ENCODE assay signal across 8 mouse cellular contexts in the genomic region with DNA sequence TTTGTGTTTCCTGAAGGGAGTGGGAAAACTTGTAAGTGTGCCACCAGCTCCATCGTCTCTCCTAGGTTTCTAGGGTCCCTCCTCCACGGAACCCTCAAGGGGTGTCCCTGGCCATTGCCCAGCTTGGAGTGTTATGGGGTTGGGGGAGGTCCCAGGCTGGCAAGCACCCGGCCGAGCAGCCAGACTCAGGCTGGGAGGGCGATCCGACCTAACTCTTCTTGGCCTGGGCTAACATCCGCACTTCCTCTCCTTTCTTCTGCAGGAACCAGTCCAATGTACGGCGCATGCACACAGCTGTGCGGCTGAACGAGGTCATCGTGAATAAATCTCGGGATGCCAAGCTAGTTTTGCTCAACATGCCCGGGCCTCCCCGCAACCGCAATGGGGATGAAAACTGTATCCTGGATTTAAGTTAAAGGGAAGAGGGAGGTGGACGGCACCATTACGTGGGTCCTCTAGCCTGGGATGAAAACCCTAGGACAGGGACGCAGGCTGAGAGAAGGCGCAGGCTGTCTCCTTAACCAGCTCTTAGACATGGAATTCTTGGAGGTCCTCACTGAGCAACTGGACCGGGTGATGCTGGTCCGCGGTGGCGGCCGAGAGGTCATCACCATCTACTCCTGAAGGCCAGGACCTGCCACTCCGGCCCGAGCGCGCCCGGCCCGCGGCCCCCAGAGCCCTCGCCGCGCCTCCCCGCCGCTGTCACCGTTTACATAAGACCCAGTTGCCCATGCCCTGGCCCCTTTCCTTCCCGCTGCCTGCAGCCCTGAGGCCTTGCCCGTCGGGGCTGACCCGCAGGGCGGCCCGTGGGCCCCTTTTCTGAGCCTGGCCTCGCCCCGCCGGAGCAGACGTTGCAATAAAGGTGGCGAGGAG. TPM values are rescaled to one million over a fixed set of nuclear protein-coding genes. Genes with fewer than 3 reads are reported as not detected.
DNase-seq lines count a peak whose midpoint lies in the region; ATAC-seq lines count a peak whose summit lies in the region.

No protein-coding gene starts in this region.

- H3K36me3 ChIP-seq in heart, embryonic 16.5 days (ENCODE audit: control insufficient read depth, insufficient read depth) = peaks cover 15% of the 10 kb centered on the region
- peaks cover 9% of the 10 kb centered on the region for H3K36me3 ChIP-seq in liver, embryonic 16.5 days (ENCODE audit: control insufficient read depth, insufficient read depth)

- H3K4me2 ChIP-seq in heart, embryonic 16.5 days (ENCODE audit: low read depth, low read length) = peak overlapping the region; percentile 72
- H3K4me2 ChIP-seq in liver, embryonic 16.5 days (ENCODE audit: low read depth, low read length) = peak overlapping the region; percentile 56

- H3K27ac ChIP-seq in brown adipose tissue, adult 24 weeks (replicated peaks; ENCODE audit: low read depth, low read length) = no peak overlapping the region
- H3K27ac ChIP-seq in heart, embryonic 16.5 days (ENCODE audit: low read length) = no peak overlapping the region
- H3K27ac ChIP-seq in liver, embryonic 16.5 days (ENCODE audit: low read length) = no peak overlapping the region

- no peaks in the 10 kb centered on the region; the same call in 1 of the 2 replicates for H3K4me1 ChIP-seq in brown adipose tissue, adult 24 weeks (ENCODE audit: control insufficient read depth, insufficient read depth, insufficient read length, low read length)
- H3K4me1 ChIP-seq in heart, embryonic 16.5 days (ENCODE audit: control insufficient read depth, insufficient read depth, low read length) = peaks cover 8% of the 10 kb centered on the region
- no peaks in the 10 kb centered on the region; the same call in 1 of the 2 replicates for H3K4me1 ChIP-seq in liver, embryonic 16.5 days (ENCODE audit: control insufficient read depth, low read depth, low read length)

- peak; percentile 44 for DNase-seq in cerebellum, adult 11-12 months
- no peak for DNase-seq in adipocyte (ENCODE audit: low spot score)
- no peak for DNase-seq in right cerebral cortex, postnatal 36 days (ENCODE audit: low spot score in 2 of 2)

- peak overlapping the region; percentile 44 for H3K4me3 ChIP-seq in brown adipose tissue, adult 24 weeks (ENCODE audit: insufficient read depth, low read depth, low read length)
- peak overlapping the region; percentile 41 for H3K4me3 ChIP-seq in heart, embryonic 16.5 days (ENCODE audit: low read length)
- H3K4me3 ChIP-seq in liver, embryonic 16.5 days (ENCODE audit: low read depth, low read length) = peak overlapping the region; percentile 39

- H3K9ac ChIP-seq in heart, embryonic 16.5 days (ENCODE audit: low read length) = no peak overlapping the region; the same call in 1 of the 2 replicates
- no peak overlapping the region for H3K9ac ChIP-seq in liver, embryonic 16.5 days (ENCODE audit: low read depth, low read length)

- H3K9me3 ChIP-seq in heart, embryonic 16.5 days (replicated peaks; ENCODE audit: control insufficient read depth, low read length) = no peaks in the 10 kb centered on the region
- H3K9me3 ChIP-seq in liver, embryonic 16.5 days (replicated peaks; ENCODE audit: control insufficient read depth, low read length) = no peaks in the 10 kb centered on the region

- H3K27me3 ChIP-seq in heart, embryonic 16.5 days (ENCODE audit: control insufficient read depth, insufficient read depth, low read length) = peaks cover 45% of the 10 kb centered on the region
- peaks cover 35% of the 10 kb centered on the region for H3K27me3 ChIP-seq in liver, embryonic 16.5 days (ENCODE audit: control insufficient read depth, insufficient read depth, low read depth, low read length)

- no peak for ATAC-seq in cerebellum, adult (ENCODE audit: insufficient number of reproducible peaks, low FRiP score, low TSS enrichment)
- no peak for ATAC-seq in heart, embryonic 16.5 days (replicated peaks; ENCODE audit: extremely low read depth, insufficient read depth, low FRiP score)
- no peak for ATAC-seq in liver, embryonic 16.5 days (ENCODE audit: low read depth)
- ATAC-seq in megakaryocyte-erythroid progenitor cell, adult 5-6 weeks (replicated peaks; ENCODE audit: low FRiP score, low TSS enrichment, poor library complexity, severe bottlenecking) = no peak

- WGBS in heart, embryonic 16.5 days = 10% methylated on average over 48 of the region's 49 CpGs
- 7% methylated on average over 49 of the region's 49 CpGs for WGBS in liver, embryonic 16.5 days (ENCODE audit: insufficient replicate concordance)

RNA-seq across cellular contexts. Expression of gene Slc12a5, which starts 36.5 kb away (rescaled TPM):
- 1.2 and 1.3 TPM in 2 replicates for polyA plus RNA-seq in brown adipose tissue, adult 24 weeks (2012; ENCODE audit: insufficient read depth, insufficient read length, missing spikeins)
- 0.21 and 0.68 TPM in 2 replicates for polyA plus RNA-seq in heart, embryonic 16.5 days (2015; fragmentation: Nextera tagmentation; extraction: Ambion mirVana)
- 0.13 TPM in 2 replicates for polyA plus RNA-seq in liver, embryonic 16.5 days (2015; fragmentation: Nextera tagmentation; extraction: Ambion mirVana)
- 0.35 TPM in 1 of 2 replicates, not detected in the other for total RNA-seq in megakaryocyte-erythroid progenitor cell, adult 5-6 weeks (2014; fragmentation: Nextera tagmentation)
- 0.34 and 0.61 TPM in 2 replicates for total RNA-seq in megakaryocyte-erythroid progenitor cell, adult 5-6 weeks (2017)

RNA-seq across cellular contexts. Expression of gene Ncoa5, which starts 37.6 kb away (rescaled TPM):
- 7.5 TPM in 2 replicates for polyA plus RNA-seq in brown adipose tissue, adult 24 weeks (2012; ENCODE audit: insufficient read depth, insufficient read length, missing spikeins)
- 42.5 and 43.2 TPM in 2 replicates for polyA plus RNA-seq in heart, embryonic 16.5 days (2015; fragmentation: Nextera tagmentation; extraction: Ambion mirVana)
- 14.2 and 15.3 TPM in 2 replicates for polyA plus RNA-seq in liver, embryonic 16.5 days (2015; fragmentation: Nextera tagmentation; extraction: Ambion mirVana)
- 38.4 and 44.2 TPM in 2 replicates for total RNA-seq in megakaryocyte-erythroid progenitor cell, adult 5-6 weeks (2014; fragmentation: Nextera tagmentation)
- 41.2 and 42.4 TPM in 2 replicates for total RNA-seq in megakaryocyte-erythroid progenitor cell, adult 5-6 weeks (2017)

RNA-seq across cellular contexts. Expression of gene Mmp9, which starts 56.5 kb away (rescaled TPM):
- polyA plus RNA-seq in brown adipose tissue, adult 24 weeks (2012; ENCODE audit: insufficient read depth, insufficient read length, missing spikeins) = 5.8 and 6.9 TPM in 2 replicates
- polyA plus RNA-seq in heart, embryonic 16.5 days (2015; fragmentation: Nextera tagmentation; extraction: Ambion mirVana) = 3.8 and 9.7 TPM in 2 replicates
- 8.9 and 13.0 TPM in 2 replicates for polyA plus RNA-seq in liver, embryonic 16.5 days (2015; fragmentation: Nextera tagmentation; extraction: Ambion mirVana)
- 7.1 TPM in 1 of 2 replicates, not detected in the other for total RNA-seq in megakaryocyte-erythroid progenitor cell, adult 5-6 weeks (2014; fragmentation: Nextera tagmentation)
- 0.65 and 2.0 TPM in 2 replicates for total RNA-seq in megakaryocyte-erythroid progenitor cell, adult 5-6 weeks (2017)

RNA-seq across cellular contexts. Expression of gene Cd40, which starts 58.3 kb away (rescaled TPM):
- polyA plus RNA-seq in brown adipose tissue, adult 24 weeks (2012; ENCODE audit: insufficient read depth, insufficient read length, missing spikeins) = 1.2 and 2.2 TPM in 2 replicates
- polyA plus RNA-seq in heart, embryonic 16.5 days (2015; fragmentation: Nextera tagmentation; extraction: Ambion mirVana) = 7.8 and 9.2 TPM in 2 replicates
- 2.6 and 3.0 TPM in 2 replicates for polyA plus RNA-seq in liver, embryonic 16.5 days (2015; fragmentation: Nextera tagmentation; extraction: Ambion mirVana)
- total RNA-seq in megakaryocyte-erythroid progenitor cell, adult 5-6 weeks (2014; fragmentation: Nextera tagmentation) = 0.67 TPM in 1 of 2 replicates, not detected in the other
- not detected in 2 replicates for total RNA-seq in megakaryocyte-erythroid progenitor cell, adult 5-6 weeks (2017)
